Mouse (Mus musculus): Measurements from ENCODE around the gene Ush2a.

Ush2a gene

GRCm38 (mm10) chr1:188261903-188262682, at the start of gene Ush2a:
Ush2a (plus strand) TSS chr1:188262023.
- DNase-seq = no peak

GRCm38 (mm10) chr1:188214885-188215611, 46.8 kb upstream of the Ush2a start:
- DNase-seq = peak in 1 of 2 experiments; percentile 16

GRCm38 (mm10) chr1:188221226-188221792, 40.5 kb upstream of the Ush2a start:
- no peak for DNase-seq

- no peak for DNase-seq
Observed at GRCm38 (mm10) chr1:188233036-188233724, 28.6 kb upstream of the Ush2a start.

GRCm38 (mm10) chr1:188238636-188239035, 23.2 kb upstream of the Ush2a start:
- DNase-seq = no peak

GRCm38 (mm10) chr1:188241766-188242165, 20.1 kb upstream of the Ush2a start:
- peak in 1 of 2 experiments; percentile 25 for DNase-seq

GRCm38 (mm10) chr1:188257500-188257899, 4.3 kb upstream of the Ush2a start:
- peak; percentile 30 to 39 for DNase-seq

GRCm38 (mm10) chr1:188260259-188261107, 1.3 kb upstream of the Ush2a start:
- DNase-seq = peak; percentile 45

- DNase-seq = no peak
Observed at GRCm38 (mm10) chr1:188267127-188267722, 5.4 kb downstream of the Ush2a start.

GRCm38 (mm10) chr1:188269071-188269470, 7.2 kb downstream of the Ush2a start:
- DNase-seq = no peak

GRCm38 (mm10) chr1:188313303-188313702, 51.5 kb downstream of the Ush2a start:
- DNase-seq = no peak

GRCm38 (mm10) chr1:188316574-188316973, 54.8 kb downstream of the Ush2a start:
- DNase-seq = no peak

- no peak for DNase-seq
Observed at GRCm38 (mm10) chr1:188320204-188320603, 58.4 kb downstream of the Ush2a start.

- no peak for DNase-seq
Observed at GRCm38 (mm10) chr1:188321534-188321933, 59.7 kb downstream of the Ush2a start.

GRCm38 (mm10) chr1:188330406-188330805, 68.6 kb downstream of the Ush2a start:
- DNase-seq = no peak

- peak; percentile 67 to 78 for DNase-seq
Observed at GRCm38 (mm10) chr1:188333936-188334335, 72.1 kb downstream of the Ush2a start.

- no peak for DNase-seq
Observed at GRCm38 (mm10) chr1:188347762-188348161, 85.9 kb downstream of the Ush2a start.

- peak; percentile 25 to 46 for DNase-seq
Observed at GRCm38 (mm10) chr1:188354726-188355125, 92.9 kb downstream of the Ush2a start.

GRCm38 (mm10) chr1:188363548-188363947, 101.7 kb downstream of the Ush2a start:
- peak; percentile 84 to 87 for DNase-seq

- no peak for DNase-seq
Observed at GRCm38 (mm10) chr1:188385180-188385579, 123.4 kb downstream of the Ush2a start.

GRCm38 (mm10) chr1:188385733-188386261, 124.0 kb downstream of the Ush2a start:
- DNase-seq = no peak

Data from cerebellum, postnatal 14 days (tissue).